Mouse (Mus musculus) lung, adult 2 months (tissue): Measurements from ENCODE around the gene Fgf23.

Experiments used
- CTCF ChIP-seq: fragments of 200-500 bp; IDR thresholded peaks from 2 replicates; pipeline ENCODE4 v1.5.1; 2011; ENCODE audit warnings: mild to moderate bottlenecking, low read length, control low read depth; ENCODE audit not compliant: insufficient read depth
- POLR2A ChIP-seq: fragments of 200-500 bp; IDR thresholded peaks from 2 replicates; pipeline ENCODE4 v1.6.1; 2011; ENCODE audit warnings: low read depth, mild to moderate bottlenecking, control low read depth, low read length, borderline replicate concordance; ENCODE audit errors: extremely low read depth

DNA sequence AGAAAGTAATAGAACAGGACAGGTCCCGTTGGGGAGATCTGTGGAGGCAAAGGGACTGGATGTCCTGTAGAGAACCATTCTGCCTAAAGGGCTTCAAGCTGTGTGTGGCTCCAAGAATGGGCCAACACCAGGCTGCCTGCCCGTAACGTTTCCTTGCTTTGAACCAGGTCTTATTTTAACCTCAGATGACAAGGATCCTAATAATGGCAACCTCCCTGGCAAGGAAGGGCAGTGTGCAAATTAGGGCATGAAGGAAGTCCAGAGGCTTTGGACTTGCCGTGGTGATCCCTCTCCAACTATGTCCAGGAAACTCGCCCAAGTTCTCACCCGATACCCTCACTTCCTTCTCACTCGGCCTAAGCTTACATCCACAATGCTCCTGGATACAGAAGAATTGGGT is 47.9 kb upstream of the Fgf23 start:
- TF ChIP-seq POLR2A (no peak), CTCF (no peak)
